In genomic region chr5:89844354-89844753, GRCm38 (mm10) we compare ENCODE assay signal across 10 mouse cellular contexts. TPM values are rescaled to one million over a fixed set of nuclear protein-coding genes. Genes with fewer than 3 reads are reported as not detected.
A peak's percentile ranks its signal among the peaks of the same experiment; 100 is the strongest.
DNase-seq lines count a peak whose midpoint lies in the region; ATAC-seq and TF ChIP-seq lines count a peak whose summit lies in the region.
"Had no signal": no experiment of that assay in that cellular context is flagged by ENCODE, and none has a peak within 500 bp of the region (broad histone marks: within the 10 kb centered on the region; RNA-seq: fewer than 3 reads in every experiment).

No protein-coding gene starts in this region.

- no peak for TF ChIP-seq CTCF in intestine, postnatal 0 days (IDR thresholded peaks at IDR 0.05; ENCODE audit: low read depth)

- no peak overlapping the region for H3K4me3 ChIP-seq in intestine, embryonic 14.5 days (ENCODE audit: low read depth, low read length)
- H3K4me3 ChIP-seq in intestine, postnatal 0 days (ENCODE audit: low read depth, low read length) = no peak overlapping the region
- no peak overlapping the region for H3K4me3 ChIP-seq in lung, embryonic 16.5 days (ENCODE audit: low read length)
- H3K4me3 ChIP-seq: erythroblast, embryonic 14.5 days; neural tube, embryonic 12.5 days had no signal

- ATAC-seq in intestine, embryonic 14.5 days (replicated peaks; ENCODE audit: low FRiP score, low TSS enrichment, low read depth) = 0 out of 2 replicates have a peak, but pooled peaks have one; percentile 43
- ATAC-seq in intestine, postnatal 0 days = no peak
- peak; percentile 97 for ATAC-seq in lung, embryonic 16.5 days (ENCODE audit: low read depth)

- H3K9ac ChIP-seq in intestine, embryonic 14.5 days (ENCODE audit: low read length) = no peak overlapping the region
- no peak overlapping the region for H3K9ac ChIP-seq in intestine, postnatal 0 days (ENCODE audit: low read depth, low read length)
- H3K9ac ChIP-seq in lung, embryonic 16.5 days (ENCODE audit: low read length) = no peak overlapping the region
- H3K9ac ChIP-seq: neural tube, embryonic 12.5 days had no signal

- H3K27ac ChIP-seq in intestine, embryonic 14.5 days (ENCODE audit: low read depth) = no peak overlapping the region
- H3K27ac ChIP-seq in intestine, postnatal 0 days (ENCODE audit: low read depth, low read length) = no peak overlapping the region
- H3K27ac ChIP-seq in lung, embryonic 16.5 days (ENCODE audit: low read length) = no peak overlapping the region; the same call in 1 of the 2 replicates
- H3K27ac ChIP-seq: neural tube, embryonic 12.5 days had no signal

- no peak overlapping the region for H3K4me2 ChIP-seq in intestine, embryonic 14.5 days (ENCODE audit: low read length)
- H3K4me2 ChIP-seq in intestine, postnatal 0 days (replicated peaks; ENCODE audit: low read depth) = no peak overlapping the region
- no peak overlapping the region for H3K4me2 ChIP-seq in lung, embryonic 16.5 days (ENCODE audit: low read depth, low read length)
- H3K4me2 ChIP-seq: neural tube, embryonic 12.5 days had no signal

- WGBS in intestine, embryonic 14.5 days = 29% methylated on average over 5 of the region's 5 CpGs
- WGBS in intestine, postnatal 0 days = 27% methylated on average over 5 of the region's 5 CpGs
- 3% methylated on average over 5 of the region's 5 CpGs for WGBS in lung, embryonic 16.5 days

- DNase-seq in intestine, embryonic 14.5 days (ENCODE audit: low spot score) = no peak
- DNase-seq in cerebellum, adult 18-20 months = peak; percentile 5 to 24
- peak; percentile 86 for DNase-seq in gastrocnemius, postnatal 25 days
- DNase-seq in kidney, adult 11 months = peak; percentile 56
- DNase-seq in right cerebral cortex, postnatal 25 days = peak; percentile 29
- DNase-seq in spleen, postnatal 36 days (ENCODE audit: low spot score in 2 of 2) = no peak

- H3K4me1 ChIP-seq in intestine, embryonic 14.5 days (replicated peaks; ENCODE audit: control insufficient read depth, insufficient read depth, low read length) = 0 out of 2 replicates have a peak, but pooled peaks cover 3% of the 10 kb centered on the region
- no peaks in the 10 kb centered on the region for H3K4me1 ChIP-seq in intestine, postnatal 0 days (replicated peaks; ENCODE audit: control insufficient read depth, insufficient read depth, low read length)
- peaks cover 6% of the 10 kb centered on the region for H3K4me1 ChIP-seq in lung, embryonic 16.5 days (replicated peaks; ENCODE audit: control insufficient read depth, insufficient read depth, low read length)
- H3K4me1 ChIP-seq: neural tube, embryonic 12.5 days had no signal

- no peaks in the 10 kb centered on the region for H3K36me3 ChIP-seq in intestine, embryonic 14.5 days (ENCODE audit: control insufficient read depth, insufficient read depth, low read length)
- H3K36me3 ChIP-seq in intestine, postnatal 0 days (ENCODE audit: control insufficient read depth, insufficient read depth) = no peaks in the 10 kb centered on the region
- no peaks in the 10 kb centered on the region for H3K36me3 ChIP-seq in lung, embryonic 16.5 days (ENCODE audit: control insufficient read depth, insufficient read depth, low read length)
- H3K36me3 ChIP-seq: neural tube, embryonic 12.5 days had no signal

- no peaks in the 10 kb centered on the region for H3K9me3 ChIP-seq in intestine, embryonic 14.5 days (ENCODE audit: control insufficient read depth, low read length)
- no peaks in the 10 kb centered on the region for H3K9me3 ChIP-seq in intestine, postnatal 0 days (ENCODE audit: control insufficient read depth)
- no peaks in the 10 kb centered on the region for H3K9me3 ChIP-seq in lung, embryonic 16.5 days (ENCODE audit: control insufficient read depth, low read length)
- H3K9me3 ChIP-seq: neural tube, embryonic 12.5 days had no signal

- H3K27me3 ChIP-seq in intestine, embryonic 14.5 days (replicated peaks; ENCODE audit: control insufficient read depth, insufficient read depth, low read length) = no peaks in the 10 kb centered on the region
- H3K27me3 ChIP-seq in intestine, postnatal 0 days (replicated peaks; ENCODE audit: control insufficient read depth, insufficient read depth, low read length) = no peaks in the 10 kb centered on the region
- no peaks in the 10 kb centered on the region for H3K27me3 ChIP-seq in lung, embryonic 16.5 days (ENCODE audit: control insufficient read depth, insufficient read depth, low read depth, low read length)
- H3K27me3 ChIP-seq: neural tube, embryonic 12.5 days had no signal

RNA-seq across cellular contexts. Expression of gene Adamts3, which starts 38.8 kb away (rescaled TPM):
- 3.2 and 3.6 TPM in 2 replicates for polyA plus RNA-seq in intestine, embryonic 14.5 days (2014; fragmentation: Nextera tagmentation; extraction: Ambion mirVana)
- polyA plus RNA-seq in intestine, postnatal 0 days (2015; fragmentation: Nextera tagmentation; extraction: Ambion mirVana) = 0.72 and 0.82 TPM in 2 replicates
- 1 to 10 TPM; 1.6 to 4.0 TPM for total RNA-seq in gastrocnemius, postnatal 25 days (2021)
- 3.6 and 4.0 TPM in 2 replicates for polyA plus RNA-seq in lung, embryonic 16.5 days (2015; fragmentation: Nextera tagmentation; extraction: Ambion mirVana)

Comparison
In these comparisons a context has a peak if more than half of its experiments do, and no peak if none do; other contexts are left out.
1. DNase-seq: peak in cerebellum, adult 18-20 months (2 of 2), gastrocnemius, postnatal 25 days (single experiment), kidney, adult 11 months (single experiment) and right cerebral cortex, postnatal 25 days (single experiment); none in intestine, embryonic 14.5 days (single experiment) and spleen, postnatal 36 days (0 of 2).